Mouse (Mus musculus) retina, adult 2 months (tissue): ENCODE results near the gene Slc35f2.

ENCODE experiments used
- DNase-seq: peaks from one replicate; pipeline ENCODE4 v3.0.0-alpha.2; 2012; ENCODE audit warnings: low read depth, low spot score

The Slc35f2 gene

GRCm38 (mm10) chr9:53771344-53772021 is at the start of gene Slc35f2:
Gene Slc35f2 (plus strand): TSS chr9:53771538.
- DNase-seq, result no peak

GRCm38 (mm10) chr9:53740829-53741404 is 30.4 kb upstream of the Slc35f2 start:
- no peak for DNase-seq

DNA sequence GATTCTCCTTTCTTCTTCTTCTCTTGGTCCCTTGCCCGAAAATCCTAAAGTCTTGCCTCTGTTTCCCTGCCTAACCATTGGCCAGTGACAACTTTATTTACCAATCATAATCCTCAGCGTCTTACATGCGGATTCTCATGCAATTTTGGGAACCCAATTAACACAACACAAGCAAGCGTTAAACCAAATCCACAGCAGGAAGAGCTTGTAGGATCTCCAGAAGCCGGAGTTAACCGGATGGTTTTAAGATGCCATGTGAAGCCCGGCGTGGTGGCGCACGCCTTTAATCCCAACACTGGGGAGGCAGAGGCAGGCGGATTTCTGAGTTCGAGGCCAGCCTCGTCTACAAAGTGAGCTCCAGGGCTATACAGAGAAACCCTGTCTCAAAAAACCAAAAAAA is 20.9 kb upstream of the Slc35f2 start:
- DNase-seq, result no peak

DNA sequence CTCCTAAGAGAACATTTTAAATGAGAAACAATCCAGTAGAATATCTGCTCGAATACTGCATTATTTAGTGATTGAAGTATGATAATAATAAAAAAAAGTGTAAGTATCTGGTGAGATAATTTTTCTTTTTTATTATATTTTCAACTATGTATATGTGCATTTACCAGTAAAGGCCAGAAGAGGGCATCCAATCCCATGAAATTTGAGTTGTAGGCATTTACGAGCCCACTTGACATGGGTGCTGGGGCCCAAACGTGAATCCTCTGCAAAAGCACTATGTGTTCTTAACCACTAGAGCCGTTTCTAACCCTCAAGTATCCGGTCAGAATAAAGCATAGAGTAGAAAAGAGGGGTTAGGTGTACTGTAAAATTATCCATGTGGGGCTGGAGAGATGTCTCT is 20.4 kb upstream of the Slc35f2 start:
- no peak for DNase-seq

- DNase-seq, result no peak
Measured at GRCm38 (mm10) chr9:53754801-53755200, 16.5 kb upstream of the Slc35f2 start.

DNA sequence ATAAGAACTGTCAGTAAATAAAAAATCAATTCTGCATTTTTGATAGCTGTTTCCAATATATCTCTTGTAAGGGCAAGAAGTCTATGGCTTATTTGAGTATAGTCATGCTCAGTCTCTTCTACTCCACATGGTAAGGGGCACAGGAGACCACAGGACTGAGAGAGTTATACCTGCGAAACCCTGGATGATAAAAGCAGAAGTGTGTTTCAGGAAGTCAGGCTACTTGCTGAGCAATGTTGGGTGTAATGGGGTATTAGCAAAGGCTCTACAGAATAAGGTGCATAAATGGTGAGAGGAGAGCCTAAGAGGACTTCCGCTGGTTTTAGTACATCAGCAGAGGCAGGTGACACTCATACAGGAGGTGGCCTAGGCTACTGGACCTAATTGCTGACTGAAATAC is 13.2 kb upstream of the Slc35f2 start:
- no peak for DNase-seq

- DNase-seq, result no peak
Measured at GRCm38 (mm10) chr9:53764697-53765096, 6.6 kb upstream of the Slc35f2 start.

GRCm38 (mm10) chr9:53768486-53768885 is 2.9 kb upstream of the Slc35f2 start:
- no peak for DNase-seq

DNA sequence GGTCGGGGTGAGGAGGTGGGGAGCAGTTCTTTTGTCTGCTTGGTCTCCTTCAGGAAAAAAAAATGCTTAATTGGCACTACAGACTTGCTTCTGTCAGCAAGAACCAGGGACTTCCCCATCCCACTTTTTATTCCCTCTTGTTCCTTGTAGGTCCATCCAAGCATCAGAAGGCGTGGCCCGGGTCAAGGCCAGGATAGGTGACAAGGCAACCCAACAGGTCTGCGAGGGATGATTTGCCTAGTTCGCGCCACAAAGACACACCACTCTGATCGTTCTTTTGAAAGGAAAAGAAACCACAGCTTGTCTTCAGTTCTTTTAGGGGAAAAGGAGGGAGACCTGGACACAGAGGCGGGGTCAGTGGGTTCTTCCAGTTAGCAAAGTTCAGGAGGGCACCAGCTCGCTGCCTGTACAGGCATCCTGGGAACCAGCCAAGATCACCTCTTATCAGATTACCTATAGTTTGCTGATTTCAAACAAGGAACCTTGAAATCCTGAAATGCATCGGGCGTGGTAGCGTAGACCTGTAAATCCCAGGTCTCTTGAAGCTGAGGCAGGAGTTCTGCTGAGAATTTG is 481 bp upstream of the Slc35f2 start:
- DNase-seq, result no peak

DNA sequence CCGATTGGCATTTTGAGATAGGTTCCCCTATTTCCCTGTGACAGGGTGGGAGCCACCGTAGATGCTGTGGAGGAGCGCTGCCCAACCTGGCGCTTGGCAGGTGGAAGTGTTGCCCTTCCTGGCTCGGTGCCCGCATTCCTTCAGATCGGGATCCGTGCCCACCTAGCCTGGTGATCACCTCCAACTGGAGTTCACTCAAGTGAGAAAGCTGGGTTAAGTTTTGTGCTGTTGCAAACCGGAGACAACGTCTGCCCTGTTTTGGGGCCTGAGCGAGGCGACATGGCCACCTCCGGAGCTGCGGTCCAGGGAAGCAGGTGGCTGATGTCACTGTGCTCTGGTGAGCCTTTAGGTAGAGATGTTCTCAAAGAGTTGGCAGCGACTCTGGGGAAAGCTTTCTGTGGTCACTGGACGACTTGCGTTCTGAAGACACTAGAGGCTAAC is 803 bp downstream of the Slc35f2 start:
- no peak for DNase-seq

DNA sequence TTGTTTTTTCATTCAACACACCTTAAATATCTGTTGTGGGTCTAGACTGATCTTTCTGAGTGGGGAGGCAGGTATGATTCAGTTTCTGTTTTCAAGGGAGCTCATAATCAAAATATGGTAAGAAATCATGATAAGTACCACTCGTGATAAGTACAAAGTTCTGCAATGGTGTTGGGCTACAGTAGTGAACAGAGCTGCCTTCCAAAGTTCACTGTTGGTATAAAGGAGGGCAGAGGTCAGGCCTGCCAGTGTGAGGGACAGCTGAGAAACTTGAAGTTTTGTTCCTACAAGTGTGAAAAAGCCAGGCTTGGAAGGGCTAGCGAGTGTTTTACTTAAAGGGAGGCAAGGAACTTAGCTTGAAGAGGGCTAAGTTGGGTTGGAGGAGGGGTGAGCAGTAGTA is 4.2 kb downstream of the Slc35f2 start:
- no peak for DNase-seq

DNA sequence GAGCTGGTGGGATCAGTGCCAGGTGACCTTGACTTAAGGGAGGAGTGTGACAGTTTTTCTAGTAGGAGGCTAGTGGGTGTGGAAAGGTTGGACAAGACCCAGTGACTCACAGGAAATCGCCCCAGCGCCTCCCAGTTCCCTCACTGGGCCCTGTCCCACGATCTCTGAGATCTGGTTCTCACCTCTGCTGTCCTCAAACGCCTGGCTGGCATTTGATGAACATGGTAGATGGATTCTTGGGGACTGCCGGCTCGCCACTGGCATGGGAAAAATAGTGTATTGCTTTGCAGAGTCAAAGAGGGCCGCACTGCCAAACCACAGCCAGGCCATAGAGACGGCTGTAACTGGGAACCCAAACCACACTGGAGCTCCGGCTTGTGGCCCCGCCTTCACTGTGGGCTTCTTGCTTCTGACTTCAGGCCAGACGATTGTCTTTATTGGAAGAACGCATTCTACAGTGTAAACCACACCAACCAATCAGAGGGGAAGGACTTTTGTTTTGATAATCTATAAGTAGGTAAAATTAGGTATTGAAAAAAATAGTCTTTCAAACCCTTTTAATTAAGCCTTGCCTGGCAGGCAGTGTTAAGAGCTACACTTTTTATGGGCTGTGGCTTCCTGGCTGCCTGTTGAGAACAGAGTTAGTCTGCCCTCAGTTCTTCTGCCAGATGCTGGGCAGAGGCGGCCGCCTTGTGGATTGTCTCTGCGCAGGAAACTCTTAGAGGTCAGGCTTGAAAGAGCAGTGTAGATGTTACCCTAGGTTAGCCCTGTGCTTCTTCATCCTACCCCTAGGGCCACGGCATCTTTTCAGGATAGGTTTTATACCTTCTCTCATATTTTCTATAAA is 15.4 kb downstream of the Slc35f2 start:
- DNase-seq, result no peak

GRCm38 (mm10) chr9:53793830-53794330 is 22.5 kb downstream of the Slc35f2 start:
- DNase-seq, result no peak

DNA sequence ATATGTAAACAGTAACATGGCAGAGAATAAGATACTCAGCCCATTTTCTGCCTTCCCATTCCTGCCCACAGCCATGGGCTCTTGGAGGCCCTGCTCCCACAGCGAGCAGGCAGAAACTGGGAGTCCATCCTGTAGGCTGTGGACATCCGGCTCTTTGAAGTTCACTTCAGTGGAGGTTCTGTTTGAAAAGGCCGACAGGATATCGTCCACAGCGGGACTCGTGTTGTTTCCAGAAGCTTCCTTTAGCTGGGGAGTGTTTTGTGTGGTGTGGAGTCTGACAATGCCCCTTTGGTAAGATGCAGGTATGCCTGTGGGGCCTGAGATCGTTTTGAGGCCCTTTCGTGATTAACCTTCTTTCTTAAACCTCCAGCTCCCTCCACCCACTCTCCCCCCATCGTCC is 23.2 kb downstream of the Slc35f2 start:
- DNase-seq, result no peak

DNA sequence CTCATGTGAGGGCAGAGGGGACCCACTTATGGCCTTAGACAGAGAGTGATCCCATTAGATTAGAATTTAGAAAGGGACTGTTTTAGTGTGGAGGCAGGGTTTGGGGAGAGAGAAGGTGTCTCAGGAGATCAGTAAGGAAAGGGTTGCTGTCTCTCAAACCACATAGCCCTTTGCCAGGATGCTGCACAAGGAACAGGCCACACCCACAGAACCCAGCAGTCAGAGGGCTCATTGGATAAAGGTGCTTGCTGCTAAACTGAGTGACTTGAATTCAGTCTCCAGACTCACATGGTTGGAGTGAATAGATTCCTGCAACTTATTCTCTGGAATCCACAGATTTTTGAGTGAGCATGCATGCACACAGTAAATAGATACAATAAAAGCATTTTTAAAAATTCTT is 24.0 kb downstream of the Slc35f2 start:
- DNase-seq, result no peak

DNA sequence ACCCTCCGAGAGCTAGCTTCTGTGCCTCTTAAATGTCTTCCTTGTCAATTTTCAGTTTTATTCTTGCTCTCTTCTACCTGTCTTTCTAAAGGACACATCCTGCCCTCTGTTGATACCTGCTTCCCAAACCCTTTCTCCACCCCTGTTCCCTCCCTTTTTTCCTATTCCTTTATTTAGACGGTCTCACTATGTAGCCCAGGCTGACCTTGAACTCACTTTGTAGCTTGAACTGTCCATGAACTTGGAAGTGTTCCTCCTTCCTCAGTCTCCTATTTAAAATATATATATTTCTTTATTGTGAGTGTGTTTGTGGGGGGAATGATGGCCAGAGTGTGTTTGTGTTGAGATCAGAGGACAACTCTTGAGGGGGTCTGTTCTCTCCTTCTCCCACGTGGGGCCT is 25.0 kb downstream of the Slc35f2 start:
- no peak for DNase-seq

- DNase-seq, result no peak
Measured at GRCm38 (mm10) chr9:53797141-53797540, 25.8 kb downstream of the Slc35f2 start.

GRCm38 (mm10) chr9:53802921-53803320 is 31.6 kb downstream of the Slc35f2 start:
- no peak for DNase-seq

DNA sequence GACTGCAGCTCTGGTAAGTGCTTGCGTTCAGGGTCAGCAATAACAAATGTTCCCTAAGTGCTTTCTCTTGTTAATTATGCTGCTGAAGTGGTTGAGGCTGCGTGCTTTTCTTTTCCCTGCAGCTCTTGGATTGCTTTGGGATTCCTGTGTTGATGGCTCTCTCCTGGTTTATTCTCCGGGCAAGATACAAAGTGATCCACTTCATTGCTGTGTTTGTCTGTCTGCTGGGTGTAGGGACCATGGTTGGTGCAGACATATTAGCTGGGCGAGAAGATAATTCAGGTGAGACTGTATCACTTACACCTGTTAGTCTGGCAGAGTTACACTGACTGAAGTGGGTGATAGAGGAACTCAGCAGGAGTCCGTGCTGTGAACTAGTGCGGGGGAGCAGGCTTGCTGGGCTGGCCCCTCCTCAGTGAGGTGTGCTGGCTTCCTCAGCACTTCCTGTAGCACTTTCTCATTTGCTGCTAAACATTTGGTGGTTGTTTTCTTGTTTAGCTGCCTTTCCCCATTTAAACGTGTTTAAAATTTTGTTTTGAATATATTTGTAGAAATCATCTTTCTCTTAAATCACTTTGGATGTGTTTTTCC is 35.3 kb downstream of the Slc35f2 start:
- no peak for DNase-seq

DNA sequence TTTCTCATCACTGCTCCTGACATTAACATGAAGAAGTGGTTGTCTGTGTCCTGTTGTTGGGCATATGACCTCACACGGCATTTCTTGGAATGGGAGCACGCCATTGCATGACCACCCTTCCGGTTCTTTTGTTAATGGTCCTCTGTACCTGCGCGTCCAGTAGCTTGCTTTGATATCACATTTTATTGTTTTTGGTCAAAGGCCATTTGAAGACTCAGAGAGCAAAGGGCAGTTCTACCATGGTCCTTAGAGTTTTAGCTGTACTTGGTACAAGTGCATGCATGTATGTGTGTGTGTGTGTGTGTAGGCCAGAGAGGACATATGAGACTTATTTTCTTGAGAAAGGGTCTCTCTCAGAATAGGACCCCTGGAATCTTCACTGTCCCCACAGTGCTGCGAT is 42.1 kb downstream of the Slc35f2 start:
- no peak for DNase-seq

GRCm38 (mm10) chr9:53818760-53819159 is 47.4 kb downstream of the Slc35f2 start:
- peak; percentile 15 for DNase-seq

DNA sequence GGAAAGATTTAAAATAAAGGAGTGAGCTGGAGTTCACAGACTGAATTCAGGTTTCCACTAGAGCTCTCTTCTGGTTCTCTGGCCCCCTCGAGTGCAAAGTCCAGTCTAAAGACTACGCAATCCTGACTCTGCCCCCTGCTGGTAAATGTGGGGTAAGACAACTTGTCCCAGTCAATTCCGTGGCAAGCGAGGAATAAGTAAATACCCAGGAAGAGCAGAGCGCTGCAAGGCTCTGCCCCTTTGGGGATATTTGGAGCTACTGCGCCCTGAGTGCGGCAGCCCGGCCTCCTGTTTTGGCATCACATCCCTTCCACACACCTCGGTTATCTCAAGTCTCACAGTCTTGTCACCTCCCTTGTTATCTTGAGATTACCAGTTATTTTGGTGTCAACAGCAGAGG is 54.0 kb downstream of the Slc35f2 start:
- DNase-seq, result peak; percentile 29
